Comparison of ENCODE assay signal across 17 mouse cellular contexts in genomic region chr9:21909474-21910223, GRCm38 (mm10). TPM values are rescaled to one million over a fixed set of nuclear protein-coding genes. Genes with fewer than 3 reads are reported as not detected.
A peak's percentile ranks its signal among the peaks of the same experiment; 100 is the strongest.
DNase-seq lines count a peak whose midpoint lies in the region; ATAC-seq and TF ChIP-seq lines count a peak whose summit lies in the region.
"Had no signal": no experiment of that assay in that cellular context is flagged by ENCODE, and none has a peak within 500 bp of the region (broad histone marks: within the 10 kb centered on the region; RNA-seq: fewer than 3 reads in every experiment).

No protein-coding gene starts in this region.

- no peaks in the 10 kb centered on the region for H3K4me1 ChIP-seq in lung, postnatal 0 days (ENCODE audit: insufficient read depth, low read depth, low read length)
- H3K4me1 ChIP-seq in cerebellum, adult 2 months (ENCODE audit: control insufficient read depth, insufficient read depth, low read length) = peaks cover 20% of the 10 kb centered on the region
- H3K4me1 ChIP-seq in liver, embryonic 15.5 days (replicated peaks) = no peaks in the 10 kb centered on the region
- H3K4me1 ChIP-seq: forebrain, embryonic 13.5 days; heart, embryonic 15.5 days; hindbrain, embryonic 12.5 days; intestine, embryonic 15.5 days; neural tube, embryonic 15.5 days had no signal

- peak; percentile 29 for DNase-seq in lung, postnatal 0 days (ENCODE audit: low spot score)
- no peak for DNase-seq in lung, postnatal 10 days
- peak; percentile 42 to 67 for DNase-seq in cerebellum, adult 2 months
- no peak for DNase-seq in adrenal gland, postnatal 36 days
- DNase-seq in retina, embryonic 14.5 days (ENCODE audit: low spot score) = no peak
- DNase-seq: embryo, embryonic 11 days; heart, adult 18-20 months; kidney, postnatal 10 days; right cerebral cortex, adult 18-20 months had no signal

- TF ChIP-seq POLR2A in cerebellum, adult 2 months (IDR thresholded peaks at IDR 0.05; ENCODE audit: borderline replicate concordance, insufficient read depth, low read length) = no peak

- no peak for TF ChIP-seq CTCF in lung, postnatal 0 days (IDR thresholded peaks at IDR 0.05)
- TF ChIP-seq CTCF in cerebellum, adult 2 months (IDR thresholded peaks at IDR 0.05; ENCODE audit: borderline replicate concordance, insufficient read depth, low read depth, low read length) = no peak

- no peaks in the 10 kb centered on the region for H3K36me3 ChIP-seq in lung, postnatal 0 days (ENCODE audit: insufficient read depth, low read length)
- H3K36me3 ChIP-seq in liver, embryonic 15.5 days (replicated peaks) = 0 out of 2 replicates have a peak, but pooled peaks cover 3% of the 10 kb centered on the region
- H3K36me3 ChIP-seq: heart, embryonic 15.5 days; hindbrain, embryonic 12.5 days; intestine, embryonic 15.5 days had no signal

- no peaks in the 10 kb centered on the region for H3K9me3 ChIP-seq in lung, postnatal 0 days (ENCODE audit: low read length)
- no peaks in the 10 kb centered on the region for H3K9me3 ChIP-seq in liver, embryonic 15.5 days (replicated peaks)
- H3K9me3 ChIP-seq: forebrain, embryonic 13.5 days; G1E; heart, embryonic 15.5 days; hindbrain, embryonic 12.5 days; intestine, embryonic 15.5 days; neural tube, embryonic 15.5 days had no signal

- no peaks in the 10 kb centered on the region for H3K27me3 ChIP-seq in lung, postnatal 0 days (replicated peaks; ENCODE audit: insufficient read depth, low read length)
- no peaks in the 10 kb centered on the region for H3K27me3 ChIP-seq in cerebellum, adult 2 months (ENCODE audit: control insufficient read depth, insufficient read depth, low read length)
- no peaks in the 10 kb centered on the region for H3K27me3 ChIP-seq in liver, embryonic 15.5 days
- H3K27me3 ChIP-seq: heart, embryonic 15.5 days; intestine, embryonic 15.5 days had no signal

- 60% methylated on average over 10 of the region's 10 CpGs for WGBS in lung, postnatal 0 days
- 19% methylated on average over 10 of the region's 10 CpGs for WGBS in cerebellum, adult 2 months
- WGBS in liver, embryonic 15.5 days (ENCODE audit: insufficient replicate concordance) = 45% methylated on average over 10 of the region's 10 CpGs

- H3K9ac ChIP-seq in lung, postnatal 0 days (replicated peaks; ENCODE audit: low read depth) = no peak overlapping the region
- no peak overlapping the region for H3K9ac ChIP-seq in liver, embryonic 15.5 days
- H3K9ac ChIP-seq: forebrain, embryonic 13.5 days; heart, embryonic 15.5 days; hindbrain, embryonic 12.5 days; intestine, embryonic 15.5 days; neural tube, embryonic 15.5 days had no signal

- no peak overlapping the region for H3K27ac ChIP-seq in lung, postnatal 0 days (ENCODE audit: low read length)
- H3K27ac ChIP-seq in cerebellum, adult 2 months (ENCODE audit: insufficient read depth, low read length) = peak overlapping the region; percentile 83
- 0 out of 2 replicates have a peak overlapping the region, but pooled peaks have one; percentile 24 for H3K27ac ChIP-seq in liver, embryonic 15.5 days (replicated peaks)
- H3K27ac ChIP-seq: forebrain, embryonic 13.5 days; heart, embryonic 15.5 days; hindbrain, embryonic 12.5 days; intestine, embryonic 15.5 days; neural tube, embryonic 15.5 days had no signal

- TF ChIP-seq EP300 in lung, postnatal 0 days (IDR thresholded peaks at IDR 0.05) = no peak

- ATAC-seq in lung, postnatal 0 days = peak; percentile 25; the same call in 1 of the 2 replicates
- ATAC-seq in liver, embryonic 15.5 days (ENCODE audit: insufficient read depth) = peak; percentile 31; the same call in 1 of the 2 replicates
- ATAC-seq in neutrophil, adult 5-6 weeks (ENCODE audit: extremely low read depth, insufficient number of reproducible peaks, low FRiP score, poor library complexity, severe bottlenecking) = peak; percentile 62
- ATAC-seq: forebrain, embryonic 13.5 days; intestine, embryonic 15.5 days had no signal

- no peak overlapping the region for H3K4me2 ChIP-seq in lung, postnatal 0 days (replicated peaks; ENCODE audit: low read depth, low read length)
- no peak overlapping the region for H3K4me2 ChIP-seq in liver, embryonic 15.5 days
- H3K4me2 ChIP-seq: forebrain, embryonic 13.5 days; heart, embryonic 15.5 days; hindbrain, embryonic 12.5 days; intestine, embryonic 15.5 days; neural tube, embryonic 15.5 days had no signal

- no peak overlapping the region for H3K4me3 ChIP-seq in lung, postnatal 0 days (ENCODE audit: low read depth, low read length)
- H3K4me3 ChIP-seq in cerebellum, adult 2 months (replicated peaks; ENCODE audit: insufficient read depth, low read depth, low read length) = no peak overlapping the region
- H3K4me3 ChIP-seq in liver, embryonic 15.5 days (replicated peaks) = no peak overlapping the region
- H3K4me3 ChIP-seq: forebrain, embryonic 13.5 days; heart, embryonic 15.5 days; hindbrain, embryonic 12.5 days; intestine, embryonic 15.5 days; neural tube, embryonic 15.5 days had no signal

RNA-seq across cellular contexts. Expression of gene Rab3d, which starts 8.3 kb away (rescaled TPM):
- polyA plus RNA-seq in lung, postnatal 0 days (2015; fragmentation: Nextera tagmentation; extraction: Ambion mirVana) = 28.4 and 31.0 TPM in 2 replicates
- 13.9 and 16.3 TPM in 2 replicates for polyA plus RNA-seq in cerebellum, adult 2 months (2012; rRNA removed)
- 12.0 and 13.1 TPM in 2 replicates for polyA plus RNA-seq in liver, embryonic 15.5 days (2015; fragmentation: Nextera tagmentation; extraction: Ambion mirVana)
- total RNA-seq in neutrophil, adult 5-6 weeks (2017) = 17.1 and 20.0 TPM in 2 replicates
- total RNA-seq in adrenal gland, postnatal 36 days (2021) = 10 to 100 TPM; 28.5 to 58.8 TPM

RNA-seq across cellular contexts. Expression of gene Ccdc159, which starts 17.6 kb away (rescaled TPM):
- polyA plus RNA-seq in lung, postnatal 0 days (2015; fragmentation: Nextera tagmentation; extraction: Ambion mirVana) = 1.2 and 1.4 TPM in 2 replicates
- polyA plus RNA-seq in cerebellum, adult 2 months (2012; rRNA removed) = 14.7 and 16.6 TPM in 2 replicates
- polyA plus RNA-seq in liver, embryonic 15.5 days (2015; fragmentation: Nextera tagmentation; extraction: Ambion mirVana) = 0.99 and 1.5 TPM in 2 replicates
- not detected in 2 replicates for total RNA-seq in neutrophil, adult 5-6 weeks (2017)
- total RNA-seq in adrenal gland, postnatal 36 days (2021) = 1 to 10 TPM; 9.4 to 9.7 TPM

RNA-seq across cellular contexts. Expression of gene Tmem205, which starts 17.7 kb away (rescaled TPM):
- 106 and 107 TPM in 2 replicates for polyA plus RNA-seq in lung, postnatal 0 days (2015; fragmentation: Nextera tagmentation; extraction: Ambion mirVana)
- 62.5 and 64.1 TPM in 2 replicates for polyA plus RNA-seq in cerebellum, adult 2 months (2012; rRNA removed)
- polyA plus RNA-seq in liver, embryonic 15.5 days (2015; fragmentation: Nextera tagmentation; extraction: Ambion mirVana) = 137 and 160 TPM in 2 replicates
- 1.6 TPM in 1 of 2 replicates, not detected in the other for total RNA-seq in neutrophil, adult 5-6 weeks (2017)
- 100 to 1,000 TPM; 318 to 566 TPM for total RNA-seq in adrenal gland, postnatal 36 days (2021)

RNA-seq across cellular contexts. Expression of gene Plppr2, which starts 27.2 kb away (rescaled TPM):
- polyA plus RNA-seq in lung, postnatal 0 days (2015; fragmentation: Nextera tagmentation; extraction: Ambion mirVana) = 2.2 and 3.3 TPM in 2 replicates
- polyA plus RNA-seq in cerebellum, adult 2 months (2012; rRNA removed) = 97.5 and 106 TPM in 2 replicates
- 1.2 and 1.5 TPM in 2 replicates for polyA plus RNA-seq in liver, embryonic 15.5 days (2015; fragmentation: Nextera tagmentation; extraction: Ambion mirVana)
- total RNA-seq in neutrophil, adult 5-6 weeks (2017) = 0.25 TPM in 1 of 2 replicates, not detected in the other
- 10 to 100 TPM; 27.1 to 35.8 TPM for total RNA-seq in adrenal gland, postnatal 36 days (2021)

RNA-seq across cellular contexts. Expression of gene Swsap1, which starts 45.9 kb away (rescaled TPM):
- 5.7 and 5.8 TPM in 2 replicates for polyA plus RNA-seq in lung, postnatal 0 days (2015; fragmentation: Nextera tagmentation; extraction: Ambion mirVana)
- polyA plus RNA-seq in cerebellum, adult 2 months (2012; rRNA removed) = 12.2 and 12.8 TPM in 2 replicates
- polyA plus RNA-seq in liver, embryonic 15.5 days (2015; fragmentation: Nextera tagmentation; extraction: Ambion mirVana) = 2.2 and 2.5 TPM in 2 replicates
- total RNA-seq in neutrophil, adult 5-6 weeks (2017) = 3.1 and 3.7 TPM in 2 replicates
- total RNA-seq in adrenal gland, postnatal 36 days (2021) = 10 to 100 TPM; 12.4 to 18.3 TPM

Comparison
In these comparisons a context has a peak if more than half of its experiments do, and no peak if none do; other contexts are left out.
1. DNase-seq: peak in lung, postnatal 0 days (single experiment) and cerebellum, adult 2 months (2 of 2); none in lung, postnatal 10 days (single experiment), adrenal gland, postnatal 36 days (0 of 2) and retina, embryonic 14.5 days (single experiment).
2. Peak in every context shown above with its lines, with median percentiles within 50 percentile points of each other: ATAC-seq.